Mouse (Mus musculus) C2C12 (cell line): ENCODE data around the gene Ptpra. TPM values are rescaled to one million over a fixed set of nuclear protein-coding genes. Genes with fewer than 3 reads are reported as not detected.

Experiments used
- H3K27me3 ChIP-seq: one replicate; pipeline ENCODE4 v1.6.1; 2011; ENCODE audit not compliant: control insufficient read depth, insufficient read depth, insufficient read length
- H3K36me3 ChIP-seq: one replicate; pipeline ENCODE4 v1.6.1; 2011; ENCODE audit not compliant: control insufficient read depth, insufficient read depth
- H3K4me3 ChIP-seq: one replicate; pipeline ENCODE4 v1.5.1; 2011; ENCODE audit warnings: mild to moderate bottlenecking, control low read depth; ENCODE audit not compliant: poor library complexity, insufficient read depth, severe bottlenecking
- H3K79me2 ChIP-seq: one replicate; pipeline ENCODE4 v1.6.1; 2011; ENCODE audit not compliant: control insufficient read depth, insufficient read depth
- H3K79me3 ChIP-seq: one replicate; pipeline ENCODE4 v1.6.1; 2011; ENCODE audit warnings: low read depth, control low read depth
- H3ac ChIP-seq: one replicate; pipeline ENCODE3; 2011; ENCODE audit warnings: low read depth; ENCODE audit not compliant: control insufficient read depth, insufficient read length
- CEBPB ChIP-seq: IDR thresholded peaks from one replicate; pipeline ENCODE4 v1.6.1; 2011; ENCODE audit warnings: low read depth, mild to moderate bottlenecking, control low read depth, moderate library complexity
- CTCF ChIP-seq: IDR thresholded peaks from one replicate; pipeline ENCODE4 v1.5.1; 2011; ENCODE audit not compliant: control insufficient read depth, insufficient read depth, insufficient read length
- FOSL1 ChIP-seq: IDR thresholded peaks from one replicate; pipeline ENCODE4 v1.8.0; 2011; ENCODE audit warnings: mild to moderate bottlenecking, low read length; ENCODE audit not compliant: poor library complexity, insufficient read depth, severe bottlenecking
- MAX ChIP-seq: IDR thresholded peaks from one replicate; pipeline ENCODE4 v1.6.1; 2011; ENCODE audit warnings: mild to moderate bottlenecking, control low read depth
- MYOD1 ChIP-seq: IDR thresholded peaks from one replicate; pipeline ENCODE4 v1.6.1; 2011; ENCODE audit warnings: low read depth; ENCODE audit not compliant: control insufficient read depth, insufficient read length
- MYOG ChIP-seq: IDR thresholded peaks from one replicate; pipeline ENCODE4 v1.6.1; 2011; ENCODE audit not compliant: control insufficient read depth, insufficient read length; ENCODE audit errors: extremely low read depth
- USF1 ChIP-seq: IDR thresholded peaks from one replicate; pipeline ENCODE4 v1.6.1; 2011; ENCODE audit warnings: low read depth, mild to moderate bottlenecking, control low read depth, moderate library complexity
- long read RNA-seq, 2 experiments: library from polyadenylated mRNA; unstranded; transcript quantifications; one replicate each; pipeline ENCODE4 v2.0.0; 2019 to 2020
- polyA plus RNA-seq: library from polyadenylated mRNA; unstranded; fragments of >200 nt; fragmentation: generic; extraction: Trizol; gene quantifications from one replicate; pipeline ENCODE4 v1.2.1, GENCODE M21; 2012; ENCODE audit warnings: missing spikeins

The Ptpra gene
- polyA plus RNA-seq, result 31.6 TPM
- long read RNA-seq, experiment 1, full-length matches to known transcripts, result 7 of 20 reads
- long read RNA-seq, experiment 1, partial matches to known transcripts, result 9 of 20 reads
- long read RNA-seq, experiment 1, other reads (novel, unspliced or antisense), result 4 of 20 reads
- long read RNA-seq, experiment 2, full-length matches to known transcripts, result 7 of 32 reads
- long read RNA-seq, experiment 2, partial matches to known transcripts, result 21 of 32 reads
- long read RNA-seq, experiment 2, other reads (novel, unspliced or antisense), result 4 of 32 reads

- peaks cover 47% of the 10 kb centered on the region for H3K79me2 ChIP-seq
- H3ac ChIP-seq, result peak within 1 kb of the TSS; percentile 90
- peaks cover 11% of the 10 kb centered on the region for H3K36me3 ChIP-seq
- peak within 1 kb of the TSS; percentile 85 for H3K4me3 ChIP-seq
- peaks cover 36% of the 10 kb centered on the region for H3K79me3 ChIP-seq
- TF ChIP-seq FOSL1, result no peak
- TF ChIP-seq CEBPB, result no peak
- TF ChIP-seq MYOD1, result no peak
- no peak for TF ChIP-seq MYOG
- no peak for TF ChIP-seq CTCF
- no peak for TF ChIP-seq USF1
- TF ChIP-seq MAX, result no peak
- H3K27me3 ChIP-seq, result no peaks in the 10 kb centered on the region
These were observed at the start of gene Ptpra for GRCm38 (mm10) chr2:130449794-130450433. Gene Ptpra (plus strand): TSS chr2:130450278.

DNA sequence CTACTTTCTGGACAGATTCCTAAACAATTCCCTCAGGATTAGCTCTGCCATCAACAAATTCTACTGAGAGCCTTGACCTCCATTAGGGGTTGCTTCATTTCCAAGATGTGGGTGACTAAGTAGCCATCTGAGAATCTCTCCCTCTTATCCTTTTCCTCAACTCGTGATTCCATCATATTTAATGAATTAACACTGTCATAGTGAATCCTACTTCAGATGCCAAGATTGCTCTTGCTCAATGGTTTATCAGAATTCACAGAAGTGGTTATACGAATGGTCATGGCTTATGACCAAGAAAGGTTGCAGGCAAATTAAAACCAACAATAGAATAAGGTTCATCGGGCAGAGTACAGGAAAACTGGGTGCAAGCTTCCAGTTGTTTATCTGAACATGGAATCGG is 48.2 kb upstream of the Ptpra start:
- H3K27me3 ChIP-seq, result peaks cover 16% of the 10 kb centered on the region
- H3ac ChIP-seq, result no peak overlapping the region
- no peak overlapping the region for H3K4me3 ChIP-seq
- no peaks in the 10 kb centered on the region for H3K79me2 ChIP-seq
- no peaks in the 10 kb centered on the region for H3K79me3 ChIP-seq
- no peaks in the 10 kb centered on the region for H3K36me3 ChIP-seq
- TF ChIP-seq MYOD1, result no peak
- TF ChIP-seq CEBPB, result no peak
- TF ChIP-seq USF1, result no peak
- TF ChIP-seq FOSL1, result no peak
- no peak for TF ChIP-seq MYOG
- no peak for TF ChIP-seq CTCF
- TF ChIP-seq MAX, result no peak

GRCm38 (mm10) chr2:130404939-130405338 is 45.1 kb upstream of the Ptpra start, which contains the start of the genes Gm28372 and 1700020A23Rik:
Gene Gm28372 (plus strand): TSS chr2:130405239.
Gene 1700020A23Rik (plus strand): TSS chr2:130405259.
- Histone ChIP-seq H3ac (no peak within 1 kb of the TSS), H3K36me3 (no peaks in the 10 kb centered on the region), H3K79me3 (no peaks in the 10 kb centered on the region), H3K79me2 (no peaks in the 10 kb centered on the region), H3K4me3 (no peak within 1 kb of the TSS), H3K27me3 (peaks cover 9% of the 10 kb centered on the region)
- TF ChIP-seq FOSL1 (no peak), MYOG (no peak), CEBPB (no peak), MAX (no peak), USF1 (no peak), MYOD1 (no peak), CTCF (no peak)

GRCm38 (mm10) chr2:130406178-130406577 is 43.9 kb upstream of the Ptpra start, which contains the start of gene Tmem239:
Gene Tmem239 (plus strand): TSS chr2:130406478.
- H3K4me3 ChIP-seq, result no peak within 1 kb of the TSS
- no peaks in the 10 kb centered on the region for H3K79me3 ChIP-seq
- TF ChIP-seq CEBPB (no peak), MAX (no peak), USF1 (no peak)
- H3K27me3 ChIP-seq, result peaks cover 7% of the 10 kb centered on the region
- no peaks in the 10 kb centered on the region for H3K36me3 ChIP-seq
- no peak within 1 kb of the TSS for H3ac ChIP-seq
- H3K79me2 ChIP-seq, result no peaks in the 10 kb centered on the region

- no peak overlapping the region for H3K4me3 ChIP-seq
- TF ChIP-seq CTCF (no peak), MYOG (no peak), USF1 (no peak), MAX (no peak), MYOD1 (no peak), FOSL1 (no peak), CEBPB (no peak)
- H3ac ChIP-seq, result no peak overlapping the region
- H3K79me3 ChIP-seq, result no peaks in the 10 kb centered on the region
- H3K79me2 ChIP-seq, result no peaks in the 10 kb centered on the region
- H3K36me3 ChIP-seq, result no peaks in the 10 kb centered on the region
- no peaks in the 10 kb centered on the region for H3K27me3 ChIP-seq
These were observed 41.9 kb upstream of the Ptpra start for GRCm38 (mm10) chr2:130408194-130408593.
